Mouse (Mus musculus): ENCODE results near the gene Rpl26. TPM values are rescaled to one million over a fixed set of nuclear protein-coding genes. Genes with fewer than 3 reads are reported as not detected.
"Not testable (repeated sequence)": the region's sequence is repeated elsewhere in the genome, so short reads cannot be mapped to it uniquely, and the experiment has no call there.

Gene Rpl26
- polyA plus RNA-seq, 1 experiment from 2014 or later = 554 TPM

DNA sequence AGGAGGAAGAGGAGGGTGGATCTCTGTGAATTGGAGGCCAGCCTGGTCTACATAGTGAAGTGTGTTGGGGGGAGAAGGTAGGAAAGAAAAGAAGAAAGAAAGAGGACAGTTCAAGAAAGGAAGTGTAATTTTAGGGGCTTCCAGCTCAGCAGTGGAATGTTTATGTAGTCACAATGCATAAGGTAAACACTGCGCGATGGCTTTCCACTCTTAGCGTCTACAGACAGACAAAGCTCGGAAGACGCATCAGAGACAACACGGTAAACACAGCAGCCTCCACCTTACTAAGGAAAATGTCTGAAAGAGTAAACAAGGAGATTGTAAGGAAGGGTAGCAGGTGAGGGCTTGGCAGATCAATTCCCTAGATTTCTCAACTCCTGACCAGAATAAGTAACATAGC lies 28.6 kb downstream of the Rpl26 start:
- no peaks in the 10 kb centered on the region for H3K36me3 ChIP-seq (ENCODE audit: control insufficient read depth, insufficient read depth)
- no peaks in the 10 kb centered on the region for H3K27me3 ChIP-seq (replicated peaks; ENCODE audit: control insufficient read depth, insufficient read depth, low read length)
- H3K9me3 ChIP-seq (ENCODE audit: control insufficient read depth, low read length) = no peaks in the 10 kb centered on the region
- H3K4me2 ChIP-seq (ENCODE audit: low read length) = no peak overlapping the region
- H3K27ac ChIP-seq (ENCODE audit: low read length) = no peak overlapping the region
- H3K4me3 ChIP-seq (replicated peaks; ENCODE audit: low read length) = no peak overlapping the region
- 89% methylated on average over 6 of the region's 6 CpGs for WGBS
- ATAC-seq = no peak
- H3K9ac ChIP-seq (replicated peaks; ENCODE audit: low read depth, low read length) = no peak overlapping the region
- H3K4me1 ChIP-seq (replicated peaks; ENCODE audit: control insufficient read depth, insufficient read depth, low read length) = peaks cover 5% of the 10 kb centered on the region; the same call in 1 of the 2 replicates

DNA sequence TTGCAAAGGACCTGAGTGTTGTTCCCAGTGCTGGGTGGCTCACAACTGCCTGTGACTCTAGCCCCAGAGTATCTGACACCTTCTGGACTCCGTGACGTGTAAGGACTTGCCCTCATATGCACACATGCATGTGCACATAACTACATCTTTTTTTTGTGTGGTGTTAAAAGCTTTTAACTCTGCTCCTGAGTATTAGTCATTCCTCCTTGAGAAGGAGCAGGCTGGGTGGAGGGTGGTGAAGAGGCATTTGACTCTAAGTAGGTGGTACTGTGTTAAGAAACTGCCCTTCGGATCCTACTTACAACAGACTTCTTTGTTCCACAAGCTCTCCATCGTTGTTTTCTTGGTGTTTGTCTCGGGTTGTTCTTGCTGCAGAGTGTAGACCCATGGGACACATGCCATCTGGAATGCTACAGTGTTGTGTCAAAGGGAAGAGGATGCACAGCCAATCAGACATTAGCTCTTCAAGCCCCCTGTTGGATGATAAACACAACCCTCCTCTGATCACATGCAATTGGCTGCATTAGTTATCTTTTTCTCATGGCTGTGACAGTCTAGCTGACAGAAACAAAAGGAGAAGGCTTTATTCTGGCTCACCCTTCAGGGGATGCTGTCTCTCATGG lies 32.6 kb downstream of the Rpl26 start:
- Histone ChIP-seq H3K4me1 (replicated peaks; ENCODE audit: control insufficient read depth, insufficient read depth, low read length) (peaks cover 5% of the 10 kb centered on the region), H3K36me3 (ENCODE audit: control insufficient read depth, insufficient read depth) (no peaks in the 10 kb centered on the region), H3K27ac (ENCODE audit: low read length) (peak overlapping the region; percentile 30; the same call in 1 of the 2 replicates), H3K4me2 (ENCODE audit: low read length) (no peak overlapping the region), H3K9me3 (ENCODE audit: control insufficient read depth, low read length) (no peaks in the 10 kb centered on the region), H3K9ac (replicated peaks; ENCODE audit: low read depth, low read length) (no peak overlapping the region), H3K27me3 (replicated peaks; ENCODE audit: control insufficient read depth, insufficient read depth, low read length) (no peaks in the 10 kb centered on the region), H3K4me3 (replicated peaks; ENCODE audit: low read length) (no peak overlapping the region)
- 63% methylated on average over 5 of the region's 5 CpGs for WGBS
- ATAC-seq = peak; percentile 49; the same call in 1 of the 2 replicates

GRCm38 (mm10) chr11:68936951-68937350 lies 35.6 kb downstream of the Rpl26 start:
- 89% methylated on average over 4 of the region's 4 CpGs for WGBS
- H3K27ac ChIP-seq (ENCODE audit: low read length); H3K27me3 ChIP-seq (replicated peaks; ENCODE audit: control insufficient read depth, insufficient read depth, low read length); H3K4me3 ChIP-seq (replicated peaks; ENCODE audit: low read length); H3K36me3 ChIP-seq (ENCODE audit: control insufficient read depth, insufficient read depth); ATAC-seq; H3K9ac ChIP-seq (replicated peaks; ENCODE audit: low read depth, low read length); H3K4me2 ChIP-seq (ENCODE audit: low read length); H3K9me3 ChIP-seq (ENCODE audit: control insufficient read depth, low read length): not testable (repeated sequence)
- peaks cover 15% of the 10 kb centered on the region for H3K4me1 ChIP-seq (replicated peaks; ENCODE audit: control insufficient read depth, insufficient read depth, low read length)

DNA sequence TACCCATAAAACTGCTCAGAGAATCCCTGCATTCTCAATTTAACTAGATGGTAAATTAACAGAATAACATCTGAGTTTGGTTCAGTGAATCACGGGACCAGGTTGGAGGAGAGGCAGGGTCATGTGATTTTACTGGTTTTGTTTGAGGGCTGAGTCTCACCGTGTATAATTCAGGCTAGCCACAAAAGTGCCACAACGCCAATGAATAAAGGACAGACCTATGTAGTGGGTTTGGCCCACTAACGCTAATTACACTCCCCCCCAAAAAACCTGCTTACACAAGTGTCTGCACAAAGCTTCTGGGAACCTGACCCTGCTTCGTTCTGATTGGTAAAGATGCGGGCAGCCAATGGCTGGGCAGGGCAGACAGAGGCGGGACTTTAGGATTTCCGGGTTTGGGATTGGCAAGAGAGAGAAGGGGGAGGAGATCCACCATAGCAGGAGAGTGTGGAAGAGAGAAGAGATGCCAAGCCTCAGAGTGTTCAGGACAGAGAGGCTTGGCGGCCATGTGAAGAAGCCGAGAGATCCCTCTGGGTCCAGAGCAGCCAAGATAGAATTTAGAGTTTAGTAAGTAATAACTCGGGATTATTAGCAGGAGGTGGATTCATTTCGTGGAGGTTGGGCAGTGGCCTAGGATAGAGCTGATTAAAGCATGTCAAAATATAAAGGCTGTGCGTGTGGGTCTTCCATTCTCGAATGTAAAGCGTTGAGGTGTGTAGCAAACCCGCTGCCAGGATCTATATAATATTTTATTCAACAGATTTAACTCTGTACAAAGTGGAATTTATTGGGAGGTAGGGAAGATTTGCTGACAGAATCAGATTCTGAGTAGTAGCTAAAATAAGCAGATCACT lies 38.3 kb downstream of the Rpl26 start:
- Histone ChIP-seq H3K9ac (replicated peaks; ENCODE audit: low read depth, low read length) (peak overlapping the region; percentile 59), H3K9me3 (ENCODE audit: control insufficient read depth, low read length) (no peaks in the 10 kb centered on the region), H3K4me3 (replicated peaks; ENCODE audit: low read length) (peak overlapping the region; percentile 46), H3K27ac (ENCODE audit: low read length) (peak overlapping the region; percentile 69), H3K36me3 (ENCODE audit: control insufficient read depth, insufficient read depth) (no peaks in the 10 kb centered on the region), H3K27me3 (replicated peaks; ENCODE audit: control insufficient read depth, insufficient read depth, low read length) (no peaks in the 10 kb centered on the region), H3K4me2 (ENCODE audit: low read length) (peak overlapping the region; percentile 70), H3K4me1 (replicated peaks; ENCODE audit: control insufficient read depth, insufficient read depth, low read length) (peaks cover 9% of the 10 kb centered on the region)
- WGBS = under 1% methylated on average over 16 of the region's 16 CpGs
- peak; percentile 100 for ATAC-seq

DNA sequence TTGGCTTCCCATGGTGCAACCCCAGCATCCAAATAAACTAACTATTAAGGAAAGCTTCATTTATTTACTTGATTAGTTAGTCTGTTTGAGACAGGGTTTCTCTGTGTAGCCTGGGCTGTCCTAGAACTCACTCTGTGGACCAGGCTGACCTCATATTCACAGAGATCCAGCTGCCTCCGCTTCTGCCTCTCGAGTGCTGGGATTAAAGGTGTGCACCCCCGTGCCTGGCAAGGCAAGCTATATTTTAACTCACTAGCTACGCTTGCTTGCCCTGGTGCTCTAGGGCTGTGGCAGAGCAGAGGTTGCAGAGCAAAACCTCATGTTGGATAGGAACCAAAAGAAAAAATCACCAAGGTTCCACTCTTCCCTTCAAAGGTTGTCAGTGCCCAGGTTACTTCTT lies 39.1 kb downstream of the Rpl26 start:
- Histone ChIP-seq H3K9me3 (ENCODE audit: control insufficient read depth, low read length) (no peaks in the 10 kb centered on the region), H3K4me3 (replicated peaks; ENCODE audit: low read length) (peak overlapping the region; percentile 46), H3K9ac (replicated peaks; ENCODE audit: low read depth, low read length) (peak overlapping the region; percentile 59), H3K4me1 (replicated peaks; ENCODE audit: control insufficient read depth, insufficient read depth, low read length) (peaks cover 9% of the 10 kb centered on the region), H3K36me3 (ENCODE audit: control insufficient read depth, insufficient read depth) (no peaks in the 10 kb centered on the region), H3K27ac (ENCODE audit: low read length) (no peak overlapping the region; the same call in 1 of the 2 replicates), H3K4me2 (ENCODE audit: low read length) (peak overlapping the region; percentile 70), H3K27me3 (replicated peaks; ENCODE audit: control insufficient read depth, insufficient read depth, low read length) (no peaks in the 10 kb centered on the region)
- 56% methylated on average over 4 of the region's 4 CpGs for WGBS
- ATAC-seq = no peak

DNA sequence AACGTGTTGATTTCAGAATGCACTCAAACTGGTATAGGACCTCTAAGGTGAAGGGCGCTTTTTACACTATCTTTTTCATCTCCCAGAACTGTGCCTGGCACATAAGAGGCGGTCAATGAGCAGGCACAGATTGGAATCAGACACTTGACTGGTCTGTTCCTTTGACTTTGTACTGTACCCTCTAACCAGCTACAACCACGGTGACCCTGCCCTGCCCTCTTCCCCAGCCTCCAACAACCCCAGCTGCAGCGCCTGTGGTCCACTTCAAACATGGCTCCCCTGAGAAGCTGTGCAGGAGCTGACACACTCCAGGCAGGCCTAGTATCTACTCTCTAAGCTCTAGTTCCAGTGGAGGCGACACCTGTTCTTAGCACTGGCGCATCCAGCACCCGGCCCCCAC lies 41.3 kb downstream of the Rpl26 start:
- H3K4me1 ChIP-seq (replicated peaks; ENCODE audit: control insufficient read depth, insufficient read depth, low read length) = peaks cover 9% of the 10 kb centered on the region
- no peak overlapping the region for H3K27ac ChIP-seq (ENCODE audit: low read length)
- no peak overlapping the region for H3K9ac ChIP-seq (replicated peaks; ENCODE audit: low read depth, low read length)
- no peak overlapping the region for H3K4me3 ChIP-seq (replicated peaks; ENCODE audit: low read length)
- H3K36me3 ChIP-seq (ENCODE audit: control insufficient read depth, insufficient read depth) = no peaks in the 10 kb centered on the region
- no peaks in the 10 kb centered on the region for H3K9me3 ChIP-seq (ENCODE audit: control insufficient read depth, low read length)
- WGBS = 87% methylated on average over 8 of the region's 8 CpGs
- H3K4me2 ChIP-seq (ENCODE audit: low read length) = no peak overlapping the region
- ATAC-seq = no peak
- no peaks in the 10 kb centered on the region; the same call in 1 of the 2 replicates for H3K27me3 ChIP-seq (replicated peaks; ENCODE audit: control insufficient read depth, insufficient read depth, low read length)

GRCm38 (mm10) chr11:68945245-68945644 lies 43.9 kb downstream of the Rpl26 start:
- Histone ChIP-seq H3K4me3 (replicated peaks; ENCODE audit: low read length) (no peak overlapping the region), H3K27me3 (replicated peaks; ENCODE audit: control insufficient read depth, insufficient read depth, low read length) (no peaks in the 10 kb centered on the region; the same call in 1 of the 2 replicates), H3K4me1 (replicated peaks; ENCODE audit: control insufficient read depth, insufficient read depth, low read length) (peaks cover 4% of the 10 kb centered on the region), H3K36me3 (ENCODE audit: control insufficient read depth, insufficient read depth) (no peaks in the 10 kb centered on the region), H3K4me2 (ENCODE audit: low read length) (no peak overlapping the region), H3K9ac (replicated peaks; ENCODE audit: low read depth, low read length) (no peak overlapping the region), H3K9me3 (ENCODE audit: control insufficient read depth, low read length) (no peaks in the 10 kb centered on the region), H3K27ac (ENCODE audit: low read length) (no peak overlapping the region)
- ATAC-seq = no peak
- WGBS = 74% methylated on average over 2 of the region's 2 CpGs

- Histone ChIP-seq H3K9ac (replicated peaks; ENCODE audit: low read depth, low read length) (no peak overlapping the region), H3K27me3 (replicated peaks; ENCODE audit: control insufficient read depth, insufficient read depth, low read length) (no peaks in the 10 kb centered on the region; the same call in 1 of the 2 replicates), H3K36me3 (ENCODE audit: control insufficient read depth, insufficient read depth) (no peaks in the 10 kb centered on the region), H3K4me1 (replicated peaks; ENCODE audit: control insufficient read depth, insufficient read depth, low read length) (no peaks in the 10 kb centered on the region), H3K27ac (ENCODE audit: low read length) (no peak overlapping the region), H3K4me3 (replicated peaks; ENCODE audit: low read length) (no peak overlapping the region), H3K9me3 (ENCODE audit: control insufficient read depth, low read length) (no peaks in the 10 kb centered on the region), H3K4me2 (ENCODE audit: low read length) (no peak overlapping the region)
- no peak for ATAC-seq
- 88% methylated on average over 4 of the region's 4 CpGs for WGBS
Observed at GRCm38 (mm10) chr11:68946001-68946400, 44.6 kb downstream of the Rpl26 start.

GRCm38 (mm10) chr11:68946806-68947440 lies 45.5 kb downstream of the Rpl26 start:
- peak overlapping the region; percentile 45; the same call in 1 of the 2 replicates for H3K9ac ChIP-seq (replicated peaks; ENCODE audit: low read depth, low read length)
- 12% methylated on average over 14 of the region's 16 CpGs for WGBS
- ATAC-seq = 0 out of 2 replicates have a peak, but pooled peaks have one; percentile 36
- H3K36me3 ChIP-seq (ENCODE audit: control insufficient read depth, insufficient read depth) = no peaks in the 10 kb centered on the region
- H3K27me3 ChIP-seq (replicated peaks; ENCODE audit: control insufficient read depth, insufficient read depth, low read length) = no peaks in the 10 kb centered on the region; the same call in 1 of the 2 replicates
- H3K4me2 ChIP-seq (ENCODE audit: low read length) = peak overlapping the region; percentile 45
- no peaks in the 10 kb centered on the region for H3K4me1 ChIP-seq (replicated peaks; ENCODE audit: control insufficient read depth, insufficient read depth, low read length)
- H3K4me3 ChIP-seq (replicated peaks; ENCODE audit: low read length) = peak overlapping the region; percentile 38
- H3K27ac ChIP-seq (ENCODE audit: low read length) = no peak overlapping the region
- H3K9me3 ChIP-seq (ENCODE audit: control insufficient read depth, low read length) = no peaks in the 10 kb centered on the region

Data from forebrain, embryonic 16.5 days (tissue).